Mouse (Mus musculus) heart, embryonic 15.5 days (tissue): ENCODE measurements at regions not wholly inside any gene's neighbourhood (a gene's known extent, or its start where the extent isn't known, plus 50 kb on each side); places are given as distances from the start of the nearest gene placed in this dataset.

Source experiments
- ATAC-seq: fragments of 200-750 bp; cut with Nextera tagmentation; replicated peaks from 2 replicates; pipeline ENCODE4 v1.8.0; 2017; ENCODE audit warnings: low read depth, moderate TSS enrichment; ENCODE audit not compliant: insufficient number of reproducible peaks, insufficient read depth, low FRiP score
- H3K27ac ChIP-seq: fragments of 300-500 bp; sonication (generic); 2 replicates; pipeline ENCODE4 v1.5.1; 2015; ENCODE audit warnings: mild to moderate bottlenecking, inconsistent platforms
- H3K27me3 ChIP-seq: fragments of 300-500 bp; sonication (generic); 2 replicates; pipeline ENCODE4 v1.6.1; 2015; ENCODE audit warnings: inconsistent platforms
- H3K36me3 ChIP-seq: fragments of 300-500 bp; sonication (generic); 2 replicates; pipeline ENCODE4 v1.6.1; 2015; ENCODE audit warnings: mild to moderate bottlenecking, inconsistent platforms
- H3K4me1 ChIP-seq: fragments of 300-500 bp; sonication (generic); replicated peaks from 2 replicates; pipeline ENCODE4 v1.6.1; 2015; ENCODE audit warnings: inconsistent platforms
- H3K4me2 ChIP-seq: fragments of 300-500 bp; sonication (generic); 2 replicates; pipeline ENCODE4 v1.6.1; 2015; ENCODE audit warnings: inconsistent platforms, mild to moderate bottlenecking, moderate library complexity
- H3K4me3 ChIP-seq: fragments of 300-500 bp; sonication (generic); 2 replicates; pipeline ENCODE4 v1.5.1; 2015; ENCODE audit warnings: mild to moderate bottlenecking, inconsistent platforms
- H3K9ac ChIP-seq: fragments of 300-500 bp; sonication (generic); 2 replicates; pipeline ENCODE4 v1.6.1; 2015; ENCODE audit warnings: mild to moderate bottlenecking, inconsistent platforms
- H3K9me3 ChIP-seq: fragments of 300-500 bp; sonication (generic); replicated peaks from 2 replicates; pipeline ENCODE4 v1.6.1; 2016; ENCODE audit warnings: inconsistent platforms
- WGBS: fragments of 180-500 bp; shearing (Covaris S2); methylation state at CpG from one replicate; pipeline ENCODE4 v1.1.7; 2015; ENCODE audit warnings: mixed read lengths; 5-methylcytosine and 5-hydroxymethylcytosine counted together

DNA sequence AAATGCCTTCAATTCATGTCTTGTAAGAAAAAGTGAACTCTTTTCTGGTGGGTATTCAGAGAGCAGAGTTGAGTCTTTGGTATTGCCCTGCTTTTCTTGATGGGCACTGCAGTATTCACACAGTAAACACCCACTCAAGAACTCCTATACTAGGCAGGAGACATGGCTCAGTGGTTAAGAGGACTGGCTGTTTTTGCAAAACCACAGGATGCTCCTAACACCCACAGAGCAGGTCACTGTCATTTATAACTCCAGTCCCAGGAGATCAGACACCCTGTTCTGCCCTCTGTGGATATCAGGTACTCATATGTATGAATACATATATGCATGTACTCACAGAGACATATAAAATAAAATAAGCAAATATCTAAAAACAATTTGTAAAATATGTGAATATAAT, 238.5 kb downstream of the Mex3b start:
- H3K4me3 ChIP-seq = no peak overlapping the region
- H3K4me2 ChIP-seq = no peak overlapping the region
- H3K36me3 ChIP-seq = no peaks in the 10 kb centered on the region
- H3K9ac ChIP-seq = no peak overlapping the region
- H3K9me3 ChIP-seq = no peaks in the 10 kb centered on the region
- H3K27ac ChIP-seq = no peak overlapping the region
- no peak for ATAC-seq
- no peaks in the 10 kb centered on the region for H3K4me1 ChIP-seq
- H3K27me3 ChIP-seq = no peaks in the 10 kb centered on the region

- no peaks in the 10 kb centered on the region for H3K27me3 ChIP-seq
- H3K4me2 ChIP-seq = no peak overlapping the region
- ATAC-seq = no peak
- no peaks in the 10 kb centered on the region for H3K4me1 ChIP-seq
- H3K36me3 ChIP-seq = no peaks in the 10 kb centered on the region
- no peak overlapping the region for H3K4me3 ChIP-seq
- no peak overlapping the region for H3K27ac ChIP-seq
- no peak overlapping the region for H3K9ac ChIP-seq
- 79% methylated on average over 6 of the region's 6 CpGs for WGBS
- H3K9me3 ChIP-seq = no peaks in the 10 kb centered on the region
These were observed 244.2 kb downstream of the Mex3b start for GRCm38 (mm10) chr7:83111217-83111823.

- H3K9me3 ChIP-seq = no peaks in the 10 kb centered on the region
- no peak overlapping the region for H3K9ac ChIP-seq
- no peak overlapping the region for H3K27ac ChIP-seq
- no peak overlapping the region for H3K4me3 ChIP-seq
- no peaks in the 10 kb centered on the region for H3K27me3 ChIP-seq
- no peaks in the 10 kb centered on the region for H3K4me1 ChIP-seq
- no peak overlapping the region for H3K4me2 ChIP-seq
- 78% methylated on average over 1 of the region's 1 CpGs for WGBS
- H3K36me3 ChIP-seq = no peaks in the 10 kb centered on the region
- ATAC-seq = no peak
These were observed 249.4 kb downstream of the Mex3b start for GRCm38 (mm10) chr7:83116487-83116886.

GRCm38 (mm10) chr7:83117065-83117464, 249.9 kb downstream of the Mex3b start:
- Histone ChIP-seq H3K4me3 (no peak overlapping the region), H3K27ac (no peak overlapping the region), H3K9me3 (no peaks in the 10 kb centered on the region), H3K9ac (no peak overlapping the region), H3K27me3 (no peaks in the 10 kb centered on the region), H3K4me2 (no peak overlapping the region), H3K36me3 (no peaks in the 10 kb centered on the region), H3K4me1 (no peaks in the 10 kb centered on the region)
- WGBS = 72% methylated on average over 3 of the region's 3 CpGs
- no peak for ATAC-seq

- Histone ChIP-seq H3K4me1 (no peaks in the 10 kb centered on the region), H3K9ac (no peak overlapping the region), H3K4me2 (no peak overlapping the region), H3K27ac (no peak overlapping the region), H3K27me3 (no peaks in the 10 kb centered on the region), H3K9me3 (no peaks in the 10 kb centered on the region; the same call in 1 of the 2 replicates), H3K4me3 (no peak overlapping the region), H3K36me3 (no peaks in the 10 kb centered on the region)
- 75% methylated on average over 4 of the region's 4 CpGs for WGBS
- ATAC-seq = no peak
These were observed 259.1 kb downstream of the Mex3b start for GRCm38 (mm10) chr7:83126196-83126595.

DNA sequence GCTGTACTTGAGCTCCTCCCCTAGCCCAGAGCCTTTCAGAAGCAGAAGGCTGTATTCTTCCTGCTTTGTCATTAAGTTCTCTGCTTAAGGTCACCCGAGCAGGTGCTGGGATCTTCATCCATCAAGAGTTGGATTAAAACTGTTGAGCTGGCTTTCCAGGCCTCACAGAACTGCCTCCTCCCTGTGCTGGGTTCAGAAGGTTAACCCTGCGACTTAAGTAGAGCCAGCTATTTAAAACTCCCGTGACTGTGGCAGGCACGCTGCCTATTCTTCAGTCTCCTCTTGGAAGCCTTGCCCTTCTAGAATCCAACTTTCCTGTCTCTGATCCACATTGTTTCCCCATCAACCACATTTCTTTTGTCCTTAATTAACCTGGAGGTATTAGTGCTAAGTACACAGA, 273.1 kb downstream of the Mex3b start:
- WGBS = 35% methylated on average over 4 of the region's 4 CpGs
- Histone ChIP-seq H3K36me3 (no peaks in the 10 kb centered on the region), H3K9ac (no peak overlapping the region), H3K27ac (no peak overlapping the region), H3K9me3 (no peaks in the 10 kb centered on the region), H3K27me3 (no peaks in the 10 kb centered on the region), H3K4me2 (no peak overlapping the region), H3K4me3 (no peak overlapping the region), H3K4me1 (peaks cover 7% of the 10 kb centered on the region)
- no peak for ATAC-seq

DNA sequence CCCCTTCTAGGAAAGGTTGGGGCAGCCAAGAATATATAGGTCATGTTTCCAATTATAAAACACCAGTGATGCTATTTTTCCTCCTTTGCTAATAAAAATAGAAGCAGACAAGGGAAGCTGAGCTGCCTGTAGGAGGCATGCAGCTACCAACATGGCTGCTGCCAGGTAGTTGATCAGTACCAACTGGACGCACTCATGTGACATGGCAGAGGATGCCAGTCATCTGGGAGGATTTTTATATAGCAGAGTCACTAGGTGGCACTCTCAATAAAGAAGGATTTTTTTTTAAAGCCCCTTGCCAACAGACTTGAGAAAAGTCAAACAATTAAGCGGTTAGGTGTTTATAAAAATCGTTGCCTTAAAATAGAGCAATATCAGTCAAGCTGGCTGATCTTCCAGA, 273.5 kb downstream of the Mex3b start:
- peaks cover 7% of the 10 kb centered on the region for H3K4me1 ChIP-seq
- H3K4me2 ChIP-seq = no peak overlapping the region
- no peak overlapping the region for H3K9ac ChIP-seq
- WGBS = 83% methylated on average over 3 of the region's 3 CpGs
- H3K36me3 ChIP-seq = no peaks in the 10 kb centered on the region
- no peak overlapping the region for H3K27ac ChIP-seq
- no peak for ATAC-seq
- H3K4me3 ChIP-seq = no peak overlapping the region
- no peaks in the 10 kb centered on the region for H3K27me3 ChIP-seq
- no peaks in the 10 kb centered on the region for H3K9me3 ChIP-seq

DNA sequence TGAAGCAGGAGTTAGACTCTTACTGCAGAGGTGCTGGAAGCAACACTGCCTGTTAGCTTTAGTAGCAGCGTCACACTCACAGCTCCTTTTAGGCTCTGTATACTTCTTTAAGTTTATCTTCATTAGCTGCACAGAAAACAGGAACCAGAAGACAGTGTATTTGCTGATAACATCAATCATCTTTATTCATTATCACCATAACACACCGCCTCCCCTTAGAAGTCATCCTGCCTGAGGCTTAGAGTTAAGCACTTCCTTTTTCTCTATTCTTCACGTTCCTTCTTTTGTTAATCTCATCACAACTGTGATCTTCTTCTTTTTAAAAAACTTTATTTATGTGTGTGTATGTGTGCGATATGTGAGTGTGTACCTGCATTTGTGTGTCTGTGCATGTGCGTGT, 276.9 kb downstream of the Mex3b start:
- 61% methylated on average over 5 of the region's 5 CpGs for WGBS
- ATAC-seq = no peak
- Histone ChIP-seq H3K27ac (no peak overlapping the region), H3K27me3 (no peaks in the 10 kb centered on the region), H3K4me1 (peaks cover 7% of the 10 kb centered on the region), H3K36me3 (no peaks in the 10 kb centered on the region), H3K4me2 (no peak overlapping the region), H3K4me3 (no peak overlapping the region), H3K9me3 (no peaks in the 10 kb centered on the region), H3K9ac (no peak overlapping the region)

DNA sequence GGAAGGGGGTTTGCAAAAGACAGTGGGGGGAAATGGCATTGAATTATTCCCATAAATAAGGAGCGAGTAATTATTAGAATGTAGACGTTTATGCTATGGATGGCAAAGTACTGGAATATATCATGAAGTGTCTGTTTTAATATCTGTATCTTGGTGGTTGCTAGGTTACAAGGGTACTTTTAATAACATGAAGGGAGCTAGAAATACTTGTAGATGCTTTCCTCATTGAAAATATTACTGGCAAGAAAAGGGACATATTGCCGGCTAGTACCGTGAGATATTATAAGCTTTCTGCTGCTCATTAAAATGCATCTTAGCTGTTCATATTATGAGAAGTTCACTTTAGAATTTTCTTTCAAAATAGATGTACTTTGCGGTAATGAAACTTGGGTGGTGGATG, 278.4 kb downstream of the Mex3b start:
- no peak overlapping the region for H3K27ac ChIP-seq
- no peak overlapping the region for H3K4me3 ChIP-seq
- no peaks in the 10 kb centered on the region for H3K36me3 ChIP-seq
- 83% methylated on average over 5 of the region's 5 CpGs for WGBS
- no peaks in the 10 kb centered on the region for H3K27me3 ChIP-seq
- peaks cover 2% of the 10 kb centered on the region for H3K4me1 ChIP-seq
- no peaks in the 10 kb centered on the region for H3K9me3 ChIP-seq
- no peak overlapping the region for H3K9ac ChIP-seq
- ATAC-seq = no peak
- no peak overlapping the region for H3K4me2 ChIP-seq

GRCm38 (mm10) chr7:83161226-83161625, 294.1 kb downstream of the Mex3b start:
- H3K4me1 ChIP-seq = no peaks in the 10 kb centered on the region
- H3K27me3 ChIP-seq = no peaks in the 10 kb centered on the region
- H3K4me2 ChIP-seq = no peak overlapping the region
- H3K9me3 ChIP-seq = no peaks in the 10 kb centered on the region
- WGBS = 28% methylated on average over 2 of the region's 2 CpGs
- ATAC-seq = no peak
- H3K9ac ChIP-seq = no peak overlapping the region
- no peaks in the 10 kb centered on the region for H3K36me3 ChIP-seq
- no peak overlapping the region for H3K27ac ChIP-seq
- H3K4me3 ChIP-seq = no peak overlapping the region

- Histone ChIP-seq H3K27me3 (no peaks in the 10 kb centered on the region), H3K4me3 (no peak overlapping the region), H3K4me1 (no peaks in the 10 kb centered on the region), H3K9ac (no peak overlapping the region), H3K36me3 (no peaks in the 10 kb centered on the region), H3K27ac (no peak overlapping the region), H3K9me3 (no peaks in the 10 kb centered on the region), H3K4me2 (no peak overlapping the region)
- ATAC-seq = no peak
- WGBS = 55% methylated on average over 3 of the region's 3 CpGs
These were observed 295.7 kb downstream of the Mex3b start for GRCm38 (mm10) chr7:83162868-83163267.

GRCm38 (mm10) chr7:83179403-83179802, 312.3 kb downstream of the Mex3b start:
- H3K9me3 ChIP-seq = no peaks in the 10 kb centered on the region
- 78% methylated on average over 1 of the region's 1 CpGs for WGBS
- no peak overlapping the region for H3K4me2 ChIP-seq
- ATAC-seq = no peak
- no peaks in the 10 kb centered on the region for H3K4me1 ChIP-seq
- H3K36me3 ChIP-seq = no peaks in the 10 kb centered on the region
- H3K27ac ChIP-seq = no peak overlapping the region
- H3K4me3 ChIP-seq = no peak overlapping the region
- H3K9ac ChIP-seq = no peak overlapping the region
- H3K27me3 ChIP-seq = no peaks in the 10 kb centered on the region
